Mouse (Mus musculus) layer of hippocampus, adult 2 months (tissue): ENCODE data around the gene Gm4779. TPM values are rescaled to one million over a fixed set of nuclear protein-coding genes. Genes with fewer than 3 reads are reported as not detected.
A peak's percentile ranks its signal among the peaks of the same experiment; 100 is the strongest.
"Not testable (repeated sequence)": the region's sequence is repeated elsewhere in the genome, so short reads cannot be mapped to it uniquely, and the experiment has no call there.

Experiments
- DNase-seq, 2 experiments: peaks; one replicate each; pipeline ENCODE4 v3.0.0; 2022; ENCODE audit warnings: low spot score in 2 of 2
- H3K27ac ChIP-seq: fragments of 200-600 bp; 2 replicates; pipeline ENCODE4 v1.8.1; 2022
- H3K4me3 ChIP-seq: fragments of 200-600 bp; 2 replicates; pipeline ENCODE4 v1.8.1; 2022; ENCODE audit warnings: mild to moderate bottlenecking
- CTCF ChIP-seq: fragments of 200-600 bp; conservative IDR thresholded peaks from 2 replicates; pipeline ENCODE4 v1.8.1; 2022; ENCODE audit warnings: antibody characterized with exemption, mild to moderate bottlenecking, moderate library complexity
- long read RNA-seq, 2 experiments: library from polyadenylated mRNA; stranded (forward); transcript quantifications; one replicate each; pipeline ENCODE4 v2.0.0; 2021; ENCODE audit warnings: borderline mapping rate in 2 of 2
- total RNA-seq, 2 experiments: library from RNA; stranded (reverse); gene quantifications; 2 replicates each; pipeline ENCODE4 v1.2.3; 2021

The Gm4779 gene
- total RNA-seq, result under 1 TPM; 0.64 to 0.67 TPM
- long read RNA-seq, experiment 1, partial matches to known transcripts, result 2 of 3 reads
- long read RNA-seq, experiment 1, other reads (novel, unspliced or antisense), result 1 of 3 reads
- long read RNA-seq, experiment 2, partial matches to known transcripts, result 1 of 2 reads
- long read RNA-seq, experiment 2, other reads (novel, unspliced or antisense), result 1 of 2 reads

DNA sequence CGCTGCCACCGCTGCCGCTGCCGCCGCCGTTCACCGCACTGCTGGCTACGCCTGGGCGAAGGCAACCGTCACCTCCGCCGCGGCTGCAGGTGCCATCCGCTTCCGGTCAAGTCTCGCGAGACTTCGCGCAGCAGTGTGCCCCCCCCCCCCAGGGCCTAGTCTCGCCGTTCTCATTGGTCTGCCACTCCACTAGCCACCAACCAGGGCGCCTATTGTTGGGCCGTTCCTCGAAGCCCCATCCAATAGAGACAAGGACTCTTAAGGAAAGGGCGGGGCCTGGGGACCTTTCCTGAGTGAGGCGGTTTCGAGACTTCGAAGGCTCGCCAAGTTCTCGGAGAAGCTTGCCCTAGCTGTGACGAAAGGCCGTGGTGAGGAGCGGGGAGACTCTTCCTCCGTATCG, at the start of gene Gm4779, which contains the start of gene 8030474K03Rik:
Gm4779 (minus strand) TSS at position 82 of the 400 bp plus-strand sequence.
8030474K03Rik (plus strand) TSS at position 315 of the 400 bp plus-strand sequence.
- Histone ChIP-seq H3K4me3 (no peak within 1 kb of the TSS), H3K27ac (no peak within 1 kb of the TSS)
- TF ChIP-seq CTCF, result no peak
- DNase-seq, result no peak

DNA sequence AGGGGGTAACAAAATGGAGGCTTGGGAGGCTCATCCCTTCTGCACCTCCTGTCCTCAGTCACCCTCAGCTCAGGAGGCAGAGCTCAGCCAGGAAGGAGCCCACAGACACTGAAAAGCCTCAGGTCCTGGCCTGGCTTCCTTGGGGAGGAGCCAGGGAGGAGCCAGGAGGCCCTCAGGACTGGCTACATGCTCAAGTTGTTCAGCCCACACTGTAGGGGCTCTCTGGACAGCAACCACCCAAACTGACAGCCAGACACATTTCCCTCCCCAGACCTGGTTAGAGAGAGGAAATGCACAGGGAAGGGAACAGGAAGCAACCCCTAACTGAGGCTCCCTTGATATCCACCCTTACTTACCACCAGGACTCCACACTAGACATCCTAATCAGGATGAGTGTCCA, 25.8 kb upstream of the Gm4779 start:
- not testable (repeated sequence) for DNase-seq, H3K4me3 ChIP-seq, H3K27ac ChIP-seq

DNA sequence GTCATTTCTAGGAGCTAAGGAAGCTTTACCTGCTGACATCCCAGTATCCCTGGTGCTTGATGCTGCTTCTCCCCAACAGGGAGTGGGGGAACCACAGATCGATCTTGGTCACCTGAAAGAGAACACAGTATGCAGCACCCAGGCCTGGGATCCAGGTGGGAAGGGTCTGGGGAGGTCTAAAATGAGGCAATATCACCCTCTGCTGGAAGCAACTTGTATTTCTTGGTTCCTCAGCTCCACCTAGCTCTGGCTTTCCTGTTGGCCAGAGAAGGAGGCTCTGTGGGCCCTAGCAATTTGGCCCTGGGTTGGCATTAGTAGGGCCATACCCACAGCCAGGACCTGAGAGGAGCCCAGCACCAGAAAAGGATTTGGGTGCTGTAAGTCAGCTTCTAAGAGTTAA, 24.9 kb upstream of the Gm4779 start:
- Histone ChIP-seq H3K27ac (no peak overlapping the region), H3K4me3 (no peak overlapping the region)
- DNase-seq, result peak in 1 of 2 experiments; percentile 11
- peak; percentile 68 for TF ChIP-seq CTCF

DNA sequence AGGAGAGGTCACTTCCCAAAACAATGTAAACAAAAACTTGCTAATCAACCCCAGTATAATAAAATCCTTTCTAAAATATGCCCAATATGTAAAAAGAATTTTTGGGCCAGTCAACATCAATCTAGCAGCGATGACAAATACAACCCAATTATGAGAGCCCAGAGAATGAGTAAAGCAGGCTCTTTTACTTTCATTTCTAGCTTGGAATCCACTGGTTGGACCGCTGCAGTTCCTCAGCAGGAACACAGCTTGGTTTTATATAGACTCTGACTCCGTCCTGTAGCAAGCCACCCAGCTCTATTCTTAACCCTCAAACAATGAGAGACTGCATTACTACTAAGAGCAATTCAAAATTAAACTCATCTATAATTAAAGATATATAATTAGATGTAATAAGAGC, 17.5 kb upstream of the Gm4779 start:
- no peak overlapping the region for H3K27ac ChIP-seq
- TF ChIP-seq CTCF, result no peak
- H3K4me3 ChIP-seq, result no peak overlapping the region
- no peak for DNase-seq

DNA sequence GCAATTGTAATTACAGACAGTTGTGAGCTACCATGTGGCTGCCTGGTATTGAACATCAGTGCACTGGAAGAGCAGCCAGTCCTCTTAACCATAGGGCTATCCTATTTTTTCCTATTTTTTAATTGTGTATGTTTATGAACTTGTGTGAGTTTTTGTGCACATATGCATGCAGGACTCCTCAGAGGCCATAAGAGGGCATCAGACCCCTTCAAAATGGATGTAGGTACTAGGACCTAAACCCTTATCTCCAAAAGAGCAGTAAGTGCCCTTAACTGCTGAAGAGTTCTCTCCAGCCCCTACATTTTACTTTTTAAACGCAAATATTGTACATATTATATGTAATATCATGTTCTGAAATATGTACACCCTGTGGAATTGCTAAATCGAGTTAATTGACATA, 11.3 kb upstream of the Gm4779 start:
- Histone ChIP-seq H3K4me3 (no peak overlapping the region), H3K27ac (no peak overlapping the region)
- TF ChIP-seq CTCF, result peak; percentile 78
- no peak for DNase-seq

DNA sequence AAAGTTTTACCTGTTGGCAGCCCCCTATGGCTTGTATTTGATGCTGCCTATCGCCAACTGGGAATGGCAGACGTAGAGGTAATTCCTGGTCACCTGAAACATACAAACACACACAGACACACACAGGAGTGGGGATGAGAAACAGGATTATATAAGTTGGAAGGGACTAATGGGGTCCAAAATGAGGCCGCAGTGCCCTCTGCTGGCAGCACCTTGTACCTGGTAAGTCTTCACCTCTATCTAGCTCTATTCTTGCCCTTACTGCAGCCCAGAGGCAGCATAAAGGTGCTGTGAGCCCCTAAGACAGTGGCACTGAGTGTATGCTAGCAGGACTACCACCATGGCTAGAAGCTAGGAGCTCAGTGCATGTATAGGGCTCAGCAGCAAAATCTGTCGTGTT, 2.7 kb downstream of the Gm4779 start:
- Histone ChIP-seq H3K27ac (no peak overlapping the region), H3K4me3 (no peak overlapping the region)
- peak; percentile 20 to 68 for DNase-seq
- TF ChIP-seq CTCF, result peak; percentile 80

DNA sequence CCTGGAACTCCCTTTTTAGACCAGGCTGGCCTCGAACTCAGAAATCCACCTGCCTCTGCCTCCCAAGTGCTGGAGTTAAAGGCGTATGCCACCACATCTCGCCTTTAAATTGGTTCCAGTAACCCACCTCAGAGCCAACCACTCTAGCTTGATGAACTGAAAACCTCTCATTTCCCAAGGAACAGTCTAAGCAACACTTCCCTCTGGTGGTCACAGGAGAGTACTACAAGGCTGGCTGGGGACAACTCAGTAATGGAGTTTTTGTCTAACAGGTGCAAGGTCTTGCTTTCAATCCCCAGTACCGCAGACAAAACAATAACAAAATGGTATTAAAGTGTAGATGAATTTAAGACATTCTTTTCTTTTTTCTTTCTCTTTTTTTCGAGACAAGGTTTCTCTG, 22.2 kb downstream of the Gm4779 start:
- H3K27ac ChIP-seq, result no peak overlapping the region
- peak; percentile 29 to 57 for DNase-seq
- H3K4me3 ChIP-seq, result no peak overlapping the region
- peak; percentile 90 for TF ChIP-seq CTCF

DNA sequence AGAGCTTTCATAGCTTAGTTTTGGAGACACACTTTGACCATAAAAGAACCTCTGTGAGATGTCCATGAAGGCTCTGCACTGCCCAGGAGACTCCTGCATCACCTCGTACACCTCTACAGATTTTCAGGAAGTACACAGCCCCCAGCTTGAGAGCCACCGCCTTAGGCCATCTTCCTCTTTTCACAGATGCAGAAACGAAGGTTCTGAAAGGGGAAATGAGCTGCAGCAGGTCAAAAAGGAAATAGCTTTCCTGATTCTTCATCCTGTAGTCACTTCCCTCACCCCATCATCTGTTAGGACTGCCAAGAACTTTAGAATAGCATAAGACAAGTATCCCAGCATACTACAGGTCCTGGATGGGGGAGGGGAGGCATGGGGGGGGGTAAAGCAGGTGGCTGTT, 23.9 kb downstream of the Gm4779 start:
- DNase-seq, result no peak
- TF ChIP-seq CTCF, result no peak
- Histone ChIP-seq H3K27ac (no peak overlapping the region), H3K4me3 (no peak overlapping the region)

DNA sequence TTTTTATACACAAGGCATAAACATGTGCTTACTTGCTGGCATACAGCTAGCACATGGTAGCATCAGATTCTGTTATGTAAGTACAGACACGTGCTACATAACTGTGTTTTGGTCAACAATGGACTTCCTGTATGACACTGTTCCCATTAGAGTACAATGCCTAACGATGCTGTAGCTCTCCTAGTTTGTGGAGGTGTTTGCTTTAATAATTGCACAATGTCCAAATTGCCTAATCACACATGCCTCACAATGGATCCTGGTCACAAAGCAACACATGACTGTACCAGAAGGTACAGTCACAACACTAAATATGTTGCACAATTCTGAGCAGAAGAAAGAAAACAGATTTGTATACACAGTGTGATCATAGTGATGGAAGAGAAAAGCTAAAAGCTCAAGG, 24.7 kb downstream of the Gm4779 start:
- TF ChIP-seq CTCF, result no peak
- DNase-seq, result no peak
- H3K4me3 ChIP-seq, result no peak overlapping the region

DNA sequence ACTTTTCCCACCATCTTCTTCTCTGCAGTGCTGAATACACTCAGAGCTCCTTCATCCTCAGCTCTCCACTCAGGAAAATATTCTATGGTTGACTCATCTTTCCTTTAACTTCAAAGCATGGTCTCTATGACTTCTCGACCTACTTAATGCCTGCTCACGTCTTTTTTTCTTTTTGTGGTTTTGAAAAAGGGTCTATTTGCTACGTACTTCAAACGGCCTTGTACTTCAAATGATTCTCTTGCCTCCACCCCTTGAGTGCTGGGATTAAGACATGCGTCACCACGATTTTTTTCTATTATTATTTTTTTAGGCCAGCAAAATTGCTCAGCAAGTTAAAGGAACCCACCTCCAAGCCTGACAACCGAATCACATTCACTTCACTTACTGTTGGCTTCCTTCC, 26.9 kb downstream of the Gm4779 start:
- TF ChIP-seq CTCF, result no peak
- DNase-seq, result no peak
- H3K27ac ChIP-seq, result no peak overlapping the region
- H3K4me3 ChIP-seq, result no peak overlapping the region

More for the DNA sequence above, 24.7 kb downstream of the Gm4779 start:
- peak overlapping the region; percentile 51; the same call in 1 of the 2 replicates for H3K27ac ChIP-seq

DNA sequence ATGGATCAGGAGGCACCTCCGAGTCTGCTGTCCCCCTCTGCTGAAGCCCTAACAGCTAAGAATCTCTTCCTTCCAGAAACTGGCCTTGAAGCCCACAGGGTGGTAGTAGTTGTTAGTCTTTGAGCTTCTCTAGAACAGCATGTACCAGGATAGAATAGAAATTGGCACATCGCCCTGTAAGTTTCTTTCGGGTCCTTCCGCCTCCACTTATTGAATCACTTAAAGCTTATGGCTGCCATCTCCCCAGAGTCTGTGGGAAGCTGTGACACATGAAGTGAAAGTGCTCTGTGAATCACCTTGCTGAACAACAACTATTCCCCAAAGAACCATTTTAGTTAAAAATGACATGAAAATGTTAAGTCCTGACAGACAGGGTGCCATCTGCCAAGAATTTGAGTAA, 29.1 kb downstream of the Gm4779 start:
- Histone ChIP-seq H3K4me3 (no peak overlapping the region), H3K27ac (no peak overlapping the region)
- DNase-seq, result no peak
- no peak for TF ChIP-seq CTCF

DNA sequence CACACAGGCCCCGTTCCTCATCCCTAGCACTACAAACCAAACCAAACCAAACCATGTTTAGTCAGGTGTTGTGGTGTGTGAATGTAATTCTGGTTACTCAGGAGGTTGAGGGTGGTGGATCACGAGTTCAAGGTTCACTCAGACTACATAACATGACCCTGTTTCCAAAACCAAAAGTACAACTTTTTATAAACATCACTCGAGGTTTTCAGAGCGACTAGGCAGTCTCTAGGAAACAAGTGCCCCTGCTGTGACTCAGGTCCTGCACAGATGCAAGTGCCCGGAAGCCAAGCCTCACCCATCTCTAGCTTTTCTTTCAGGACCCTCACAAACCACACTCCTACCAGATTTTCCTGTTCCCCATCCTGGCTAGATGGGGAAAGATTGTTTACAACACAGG, 29.6 kb downstream of the Gm4779 start:
- no peak for DNase-seq
- Histone ChIP-seq H3K27ac (no peak overlapping the region), H3K4me3 (no peak overlapping the region)
- TF ChIP-seq CTCF, result no peak

DNA sequence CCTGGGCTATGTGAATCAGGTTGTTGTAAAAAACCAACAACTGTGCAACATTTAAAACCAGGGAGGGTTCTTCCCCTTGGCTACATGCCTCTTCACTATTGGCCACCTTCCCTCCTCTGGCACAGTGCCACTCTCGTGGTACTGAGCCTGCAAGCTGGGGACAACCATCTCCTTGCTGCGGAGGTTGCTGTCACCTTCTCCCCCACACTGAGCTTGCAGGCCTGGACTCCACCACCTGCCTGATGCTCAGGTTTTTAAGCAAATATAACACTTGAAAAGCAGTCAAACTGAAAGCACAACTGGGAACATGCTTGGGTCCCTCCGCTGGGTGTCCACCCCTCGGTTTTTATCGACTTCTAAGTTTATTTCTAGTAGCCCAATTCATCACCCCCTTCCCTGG, 39.7 kb downstream of the Gm4779 start:
- H3K27ac ChIP-seq, result no peak overlapping the region
- peak in 1 of 2 experiments; percentile 16 for DNase-seq
- H3K4me3 ChIP-seq, result no peak overlapping the region
- no peak for TF ChIP-seq CTCF

DNA sequence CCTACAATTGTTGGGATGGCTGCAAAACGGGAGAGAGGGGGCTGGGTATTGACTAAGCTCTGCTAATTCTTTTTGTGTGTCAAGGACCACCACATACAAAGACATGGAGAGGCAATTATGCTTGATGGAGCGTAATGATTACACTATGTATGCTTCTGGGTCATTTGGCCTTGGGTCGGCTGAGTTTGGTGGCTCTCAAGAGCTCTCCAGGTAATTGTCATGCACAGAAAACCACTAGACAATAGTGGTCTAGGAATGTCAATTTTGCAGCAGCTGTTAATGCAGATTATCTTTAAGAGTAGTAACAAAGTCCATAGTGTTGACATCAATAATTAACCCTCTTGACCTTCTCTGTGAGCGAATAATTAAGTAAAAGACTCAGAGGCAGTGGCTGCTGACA, 44.1 kb downstream of the Gm4779 start:
- no peak overlapping the region for H3K4me3 ChIP-seq
- TF ChIP-seq CTCF, result no peak
- no peak for DNase-seq
- no peak overlapping the region for H3K27ac ChIP-seq
